Mouse (Mus musculus) layer of hippocampus, postnatal 10 days (tissue): Measurements from ENCODE around the gene Chrna7. TPM values are rescaled to one million over a fixed set of nuclear protein-coding genes. Genes with fewer than 3 reads are reported as not detected.

ENCODE experiments used
- DNase-seq, 2 experiments: peaks; one replicate each; pipeline ENCODE4 v3.0.0; 2021; ENCODE audit warnings: low spot score in 2 of 2
- long read RNA-seq: library from polyadenylated mRNA; stranded (forward); transcript quantifications from one replicate; pipeline ENCODE4 v2.0.0, GENCODE M21; 2023
- total RNA-seq, 2 experiments: library from RNA; stranded (reverse); gene quantifications; 2 replicates each; pipeline ENCODE4 v1.2.3; 2021

Chrna7 gene
- 10 to 100 TPM; 43.2 to 45.9 TPM for total RNA-seq
- long read RNA-seq, partial matches to known transcripts = 3 of 11 reads
- long read RNA-seq, other reads (novel, unspliced or antisense) = 4 of 11 reads

DNA sequence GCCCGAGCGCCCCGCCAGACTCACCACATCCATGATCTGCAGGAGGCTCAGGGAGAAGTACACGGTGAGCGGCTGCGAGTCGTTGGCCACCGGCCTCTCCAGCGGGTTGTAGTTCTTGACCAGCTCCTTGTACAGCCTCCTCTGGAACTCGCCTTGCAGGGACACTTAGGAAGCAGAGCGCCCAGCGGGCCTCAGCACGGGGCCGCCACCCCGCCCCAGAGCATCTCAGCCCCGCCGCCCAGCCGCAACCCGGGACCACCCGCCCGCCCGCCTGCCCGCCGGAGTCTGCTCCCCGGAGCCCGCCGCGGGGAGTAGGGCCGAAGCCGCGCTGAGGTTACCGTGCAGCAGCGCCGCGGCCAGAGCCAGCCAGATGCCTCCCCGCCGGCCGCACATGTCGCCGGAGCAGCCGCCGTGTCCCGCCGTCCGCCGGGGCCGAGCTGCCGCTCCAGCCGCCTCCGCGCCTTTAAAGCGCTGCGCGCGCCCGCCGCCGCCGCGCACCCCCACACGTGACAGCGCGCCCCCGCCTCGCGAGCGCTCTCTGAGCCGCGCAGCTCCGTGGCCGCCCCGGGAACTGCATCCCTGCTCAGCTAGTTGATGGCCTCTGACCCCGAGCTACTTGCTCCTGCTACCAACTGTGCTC lies at the start of gene Chrna7:
Gene Chrna7, minus strand, starts transcription at position 486 of the 640 bp plus-strand sequence.
- peak; percentile 84 to 90 for DNase-seq

DNA sequence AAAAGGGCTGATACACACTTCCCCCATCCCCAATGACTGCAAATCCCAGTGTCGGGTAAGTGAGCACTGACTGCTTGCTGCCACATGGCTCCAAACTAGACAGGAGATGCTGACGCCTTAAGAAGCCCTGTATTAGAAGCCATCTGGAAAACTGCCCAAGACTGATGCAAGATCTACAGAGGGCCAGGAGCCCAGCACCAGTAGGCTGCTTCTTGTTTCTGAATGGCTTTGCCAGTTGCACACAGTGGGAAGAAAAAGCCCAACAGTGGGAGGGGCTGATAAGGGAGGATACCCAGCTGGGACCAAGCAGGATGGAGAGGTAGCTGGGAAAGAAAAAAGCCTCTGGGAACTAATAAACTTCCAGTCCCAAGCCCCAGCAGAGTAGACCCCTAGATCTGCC lies 37.0 kb upstream of the Chrna7 start:
- DNase-seq = no peak

DNA sequence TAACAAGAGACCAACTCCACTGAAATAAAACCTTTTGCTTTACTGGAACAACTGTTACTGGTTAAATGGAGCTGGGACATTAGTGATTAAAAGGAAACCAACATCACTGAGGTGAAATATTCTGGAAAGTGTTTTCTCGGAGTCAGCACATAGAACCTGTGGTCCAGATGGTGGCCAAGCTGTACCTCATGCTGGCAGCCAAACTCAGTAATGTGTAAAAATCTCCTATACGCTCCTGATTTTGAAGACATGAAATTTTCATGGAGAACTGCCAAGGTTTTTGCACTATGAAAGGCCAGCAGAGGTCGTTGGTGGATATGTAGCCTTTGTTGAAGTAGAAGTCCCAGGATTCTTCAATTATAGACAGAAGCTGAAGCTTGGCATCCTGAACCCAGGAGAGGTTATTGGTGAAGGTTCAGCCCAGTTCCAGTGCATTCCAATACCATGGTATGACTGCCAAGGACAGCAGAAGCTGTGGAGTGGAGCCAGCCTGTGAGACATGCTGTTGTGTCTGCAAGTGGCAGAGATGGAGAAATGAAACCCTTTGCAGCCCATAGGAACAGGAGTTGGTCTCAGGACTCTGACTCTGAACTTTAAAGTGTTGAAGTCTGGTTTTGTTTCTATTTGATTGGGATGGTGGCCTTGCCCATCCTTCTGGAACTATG lies 25.6 kb upstream of the Chrna7 start:
- DNase-seq = peak; percentile 22 to 38

DNA sequence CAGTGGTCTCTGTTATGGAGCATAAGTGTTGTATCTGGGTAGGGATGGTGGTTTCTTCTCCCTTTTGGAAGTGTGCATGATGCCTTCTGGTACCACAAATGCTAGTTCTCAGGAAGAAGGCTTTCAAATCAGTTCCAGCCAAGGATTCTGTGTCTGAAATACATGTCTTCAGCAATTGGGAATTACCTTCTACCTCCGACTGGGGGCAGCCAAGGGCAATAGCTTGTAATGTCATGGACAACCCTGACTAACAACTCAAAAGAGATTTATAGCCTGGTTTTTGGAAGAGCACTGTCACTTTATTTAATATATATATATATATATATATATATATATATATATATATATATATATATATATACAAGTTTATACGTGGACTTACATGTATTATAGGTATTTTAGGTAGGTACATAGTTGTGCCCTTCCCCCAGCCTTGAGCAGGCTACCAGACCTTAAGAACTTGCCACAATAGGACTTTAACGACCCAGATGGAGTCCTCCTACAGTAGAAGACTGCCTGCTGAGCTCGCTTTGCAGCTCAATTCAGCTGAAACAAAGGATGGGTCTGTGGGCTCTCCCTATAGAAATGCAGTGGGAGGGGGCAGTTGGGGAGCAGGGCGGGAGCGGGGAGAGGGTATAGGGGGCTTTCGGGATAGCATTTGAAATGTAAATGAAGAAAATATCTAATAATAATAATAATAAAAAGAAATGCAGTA lies 12.9 kb upstream of the Chrna7 start:
- DNase-seq = no peak

DNA sequence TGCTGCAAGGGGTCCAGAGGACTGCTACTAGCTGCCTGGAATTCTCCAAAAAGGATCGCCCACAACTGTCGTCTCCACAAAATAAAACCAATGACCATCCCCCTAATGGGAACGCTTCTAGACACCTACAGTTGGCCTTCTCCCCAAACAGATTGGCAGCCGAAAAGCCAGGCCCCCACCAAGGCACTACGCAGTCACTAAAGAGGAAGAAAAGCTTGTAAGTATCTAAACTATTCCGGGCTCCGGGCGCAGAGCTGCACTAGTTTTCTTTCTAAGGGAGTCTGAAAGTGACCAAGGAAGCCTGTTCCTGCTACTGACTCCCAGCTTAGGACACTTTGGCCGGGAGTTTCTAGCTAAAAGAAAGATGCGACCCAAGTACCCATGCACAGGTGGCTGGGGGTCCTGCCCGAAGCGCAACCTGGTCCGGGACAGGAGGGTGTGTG lies 707 bp downstream of the Chrna7 start:
- DNase-seq = peak in 1 of 2 experiments; percentile 34

DNA sequence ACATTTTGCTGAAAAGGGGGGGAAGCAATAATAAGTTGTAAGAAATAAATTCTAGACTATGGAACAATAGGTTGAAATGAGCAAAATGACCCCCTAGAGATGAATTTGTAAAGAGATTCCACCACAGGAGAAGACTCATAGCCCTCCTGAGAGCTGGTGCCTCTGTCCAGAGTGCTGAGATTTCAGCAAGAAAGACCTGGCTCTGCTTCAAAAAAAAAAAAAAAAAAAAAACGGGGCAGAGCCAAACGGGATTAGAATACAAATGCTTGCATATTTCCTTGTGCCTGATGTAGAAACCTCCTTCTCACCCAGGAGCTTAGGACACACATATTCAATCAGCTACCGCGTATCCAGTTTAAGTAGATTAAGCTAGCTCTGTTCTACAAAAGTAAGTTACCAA lies 2.9 kb downstream of the Chrna7 start:
- DNase-seq = no peak

DNA sequence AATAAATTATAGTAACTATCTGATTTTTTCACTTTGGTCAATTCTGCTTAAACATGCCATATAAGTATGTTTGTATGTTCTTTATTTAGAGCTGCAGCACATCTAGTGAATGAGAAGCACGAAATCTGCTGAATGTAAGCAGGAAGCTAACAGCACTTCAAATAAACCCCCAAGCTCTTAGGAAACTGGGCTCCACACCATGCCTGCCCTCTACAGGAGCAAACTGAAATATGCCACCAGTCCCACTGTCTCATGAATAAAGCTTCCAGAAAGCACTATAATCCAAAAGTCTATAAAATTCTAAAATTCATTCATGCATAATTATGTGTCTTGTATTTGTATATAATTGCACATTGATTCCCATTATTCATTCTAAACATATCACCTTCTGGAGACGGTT lies 5.2 kb downstream of the Chrna7 start:
- DNase-seq = no peak

DNA sequence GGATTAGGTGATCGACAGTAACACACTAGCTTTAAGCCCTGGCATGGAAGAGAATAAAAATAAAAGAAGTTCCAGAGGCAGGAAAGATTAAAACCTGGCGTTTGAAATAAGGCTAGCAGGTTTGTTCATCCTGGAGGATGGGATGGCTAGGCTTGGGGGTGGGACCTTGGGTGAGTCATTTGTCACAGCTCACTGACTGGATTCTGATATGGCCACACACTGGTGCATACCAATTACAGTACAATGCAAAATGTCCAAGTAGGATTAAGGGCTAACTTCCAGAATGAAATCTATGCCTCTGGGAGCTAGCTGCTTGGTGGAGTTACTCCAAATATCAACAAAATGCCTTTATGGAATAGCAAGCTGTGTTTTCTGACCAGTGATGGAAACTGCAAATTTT lies 16.8 kb downstream of the Chrna7 start:
- no peak for DNase-seq

DNA sequence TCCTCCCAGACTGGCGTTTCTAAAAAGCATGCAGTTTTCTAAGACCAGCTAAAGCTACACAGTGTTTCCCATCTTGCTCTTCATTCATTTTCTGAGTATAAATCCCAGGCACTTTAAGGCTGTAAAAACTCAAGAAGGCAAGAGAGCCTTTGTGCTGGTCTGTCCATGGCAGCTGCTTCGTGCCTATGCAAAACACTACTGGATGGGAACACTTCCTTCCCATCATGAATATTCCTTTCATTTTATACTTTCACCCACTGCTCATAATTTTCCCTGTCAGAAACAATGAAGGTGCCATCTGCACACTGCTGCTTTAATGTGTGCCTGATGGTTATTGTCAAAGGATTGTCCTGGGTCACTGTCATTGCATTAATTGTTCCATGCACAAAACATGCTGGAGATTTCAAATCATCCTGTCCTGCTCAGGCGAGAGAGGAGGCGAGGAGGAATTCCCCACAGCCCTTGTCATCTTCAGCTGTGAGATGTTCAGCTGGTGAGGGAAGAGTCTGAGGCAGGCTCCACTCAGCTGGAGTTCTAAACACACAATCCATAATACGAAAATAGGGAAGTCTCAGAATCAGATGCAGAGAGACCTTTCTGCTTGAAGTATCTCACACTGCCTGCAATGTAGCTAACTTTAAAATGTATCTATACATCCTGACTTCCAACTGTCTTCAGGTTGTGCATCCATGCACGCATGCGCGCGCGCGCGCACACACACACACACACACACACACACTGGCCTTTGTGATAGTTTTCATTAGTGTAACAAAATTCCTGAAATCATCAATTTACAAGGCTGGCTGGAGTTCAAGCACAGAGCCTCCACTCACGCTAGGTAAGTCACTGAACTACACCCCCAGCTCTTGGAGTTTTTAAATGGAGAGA lies 22.5 kb downstream of the Chrna7 start:
- no peak for DNase-seq

DNA sequence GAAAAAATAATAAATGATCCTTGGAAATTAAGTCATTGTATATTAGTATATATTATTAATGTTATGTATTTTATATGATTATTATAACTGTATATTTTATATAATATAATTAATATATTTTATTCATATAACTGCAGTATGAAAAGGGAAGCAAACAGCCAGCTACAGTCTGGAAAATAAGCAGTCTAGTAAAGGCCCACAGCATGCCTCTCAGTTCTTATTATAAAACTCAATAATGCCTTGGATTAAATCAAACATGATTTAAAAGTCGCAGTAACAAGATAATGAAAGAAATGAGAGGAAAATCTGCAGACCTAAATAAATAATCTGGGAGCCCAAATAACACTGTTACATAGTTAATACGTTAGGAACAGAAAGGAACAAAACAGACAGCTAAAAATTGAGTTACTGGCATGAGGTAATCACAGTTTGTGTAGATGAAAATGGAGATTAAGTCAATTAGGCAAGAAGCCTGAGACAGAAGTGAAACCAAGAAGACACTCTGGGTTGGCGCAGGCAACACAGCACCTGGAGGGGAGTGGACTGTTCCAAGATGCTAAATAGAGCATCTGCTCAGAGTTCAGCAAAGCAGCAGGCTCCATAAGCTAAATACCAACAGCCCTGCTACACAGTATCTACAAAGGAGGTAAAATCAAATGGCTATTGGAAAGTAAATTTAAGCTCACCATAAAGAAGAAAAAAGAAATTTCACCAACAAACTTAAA lies 42.1 kb downstream of the Chrna7 start:
- no peak for DNase-seq

DNA sequence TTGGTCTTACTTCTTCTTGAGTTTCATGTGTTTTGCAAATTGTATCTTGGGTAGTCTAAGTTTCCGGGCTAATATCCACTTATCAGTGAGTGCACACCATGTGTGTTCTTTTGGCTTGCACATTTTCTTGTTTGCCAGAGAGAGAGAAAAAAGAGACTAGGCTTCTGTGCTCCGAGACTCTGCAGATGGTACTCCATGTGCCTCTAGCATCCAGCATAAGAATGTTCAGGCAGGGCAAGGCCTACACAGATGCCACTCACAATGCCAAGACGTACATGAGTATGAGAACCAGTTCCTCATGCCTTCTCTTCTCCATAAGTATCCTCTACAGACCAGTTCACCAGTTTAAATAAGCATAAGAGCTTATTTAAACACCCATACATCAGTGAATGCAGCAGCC lies 47.8 kb downstream of the Chrna7 start:
- DNase-seq = no peak

DNA sequence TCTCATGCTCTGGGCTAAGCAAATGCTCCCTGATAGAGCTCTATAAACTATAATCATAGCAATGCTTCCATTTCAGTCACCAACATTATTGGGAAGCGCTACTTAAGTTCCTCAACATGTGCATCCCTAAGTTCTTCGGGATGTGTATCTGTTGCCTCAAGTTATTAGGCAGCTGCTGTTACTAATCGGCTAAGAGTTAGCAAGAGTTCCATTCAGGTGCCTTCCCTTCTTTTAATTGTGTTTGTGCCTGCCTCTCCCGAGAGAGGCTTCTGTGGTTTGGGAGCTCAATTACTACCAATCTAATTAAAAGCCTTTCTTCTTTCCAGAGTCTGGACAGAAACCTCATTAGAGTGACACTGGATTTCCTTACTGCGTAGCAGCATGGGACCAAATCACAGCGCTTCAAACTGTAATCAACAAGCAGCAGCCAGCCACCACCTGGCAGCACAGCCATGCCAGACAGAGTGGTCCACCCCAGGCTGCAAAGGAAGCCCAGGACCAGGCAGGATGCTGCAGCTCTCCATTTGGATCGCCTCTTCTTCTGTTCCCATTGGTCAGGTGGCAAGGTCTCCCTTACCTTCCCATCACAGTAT lies 50.0 kb downstream of the Chrna7 start:
- DNase-seq = peak in 1 of 2 experiments; percentile 29

DNA sequence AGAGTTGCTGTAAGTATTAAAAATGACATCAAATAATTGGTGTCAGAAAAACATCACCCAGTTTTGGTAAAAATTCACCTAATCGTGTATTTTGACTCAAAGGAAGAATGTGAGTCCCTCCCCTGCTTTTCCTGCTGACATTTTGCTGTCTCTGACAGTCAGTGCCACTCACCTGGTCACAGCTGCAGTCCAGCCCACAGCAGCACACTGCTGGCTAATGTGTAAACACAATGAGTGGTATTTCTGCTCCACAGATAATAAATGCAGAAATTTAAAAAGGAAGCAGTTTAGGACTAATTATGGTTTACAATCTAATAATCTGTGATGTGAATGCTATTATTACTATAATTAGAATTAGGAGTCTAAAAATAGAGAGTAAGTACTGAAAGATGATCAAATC lies 59.1 kb downstream of the Chrna7 start:
- DNase-seq = no peak

DNA sequence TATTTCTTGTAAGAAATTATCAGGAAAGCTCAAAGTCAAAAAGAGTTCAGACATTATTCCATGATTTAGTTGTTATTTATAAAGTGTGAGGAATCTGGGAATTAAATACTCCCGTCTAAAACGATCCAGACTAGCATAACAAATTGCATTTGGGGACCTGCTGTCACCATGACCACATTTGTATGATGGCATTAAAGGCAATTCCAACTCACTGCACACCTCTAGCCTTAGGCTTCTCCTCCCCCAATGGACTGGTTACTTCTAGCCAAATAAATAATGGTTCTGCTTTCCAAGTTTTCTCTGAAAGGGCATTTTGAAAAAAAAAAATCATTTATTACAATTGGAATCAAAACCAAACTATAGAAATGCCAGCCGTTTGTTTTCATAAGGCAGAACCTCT lies 63.6 kb downstream of the Chrna7 start:
- no peak for DNase-seq

DNA sequence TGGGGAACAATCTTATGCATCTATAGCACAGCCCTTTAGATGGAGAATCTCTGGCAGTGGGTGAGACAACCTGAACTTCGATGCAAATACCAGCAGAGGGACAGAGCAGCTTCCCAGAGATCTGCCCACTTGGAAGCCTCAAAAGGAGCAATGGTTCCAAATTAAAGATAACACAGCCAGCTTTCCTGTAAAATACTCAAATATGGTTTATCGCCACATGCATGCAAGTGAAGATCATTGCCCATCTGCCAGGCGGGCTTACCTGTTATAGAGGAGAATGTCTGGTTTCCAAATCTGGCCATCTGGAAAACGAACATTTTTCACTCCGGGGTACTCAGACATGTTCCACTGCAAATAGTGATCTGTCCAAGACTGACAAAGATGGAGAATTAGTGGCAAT lies 64.0 kb downstream of the Chrna7 start:
- DNase-seq = no peak

DNA sequence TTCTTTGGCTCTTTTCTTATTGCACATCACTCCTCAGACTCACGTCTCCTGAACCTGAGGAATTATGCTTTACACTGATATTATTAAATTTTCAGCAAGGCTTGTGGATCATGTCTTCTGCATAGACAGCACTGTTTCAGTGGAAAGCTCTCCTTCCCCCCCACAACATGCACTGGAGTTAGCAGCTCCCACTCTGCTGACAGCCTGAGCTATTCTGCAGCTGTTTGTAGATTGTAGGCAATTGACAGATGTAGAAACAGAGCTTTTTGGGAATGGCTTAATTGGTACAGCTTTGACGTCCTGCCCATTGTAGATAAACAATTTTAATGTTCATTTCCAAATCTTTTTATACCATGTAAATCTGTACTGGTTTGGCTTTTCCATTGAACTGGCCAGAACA lies 89.8 kb downstream of the Chrna7 start:
- no peak for DNase-seq

DNA sequence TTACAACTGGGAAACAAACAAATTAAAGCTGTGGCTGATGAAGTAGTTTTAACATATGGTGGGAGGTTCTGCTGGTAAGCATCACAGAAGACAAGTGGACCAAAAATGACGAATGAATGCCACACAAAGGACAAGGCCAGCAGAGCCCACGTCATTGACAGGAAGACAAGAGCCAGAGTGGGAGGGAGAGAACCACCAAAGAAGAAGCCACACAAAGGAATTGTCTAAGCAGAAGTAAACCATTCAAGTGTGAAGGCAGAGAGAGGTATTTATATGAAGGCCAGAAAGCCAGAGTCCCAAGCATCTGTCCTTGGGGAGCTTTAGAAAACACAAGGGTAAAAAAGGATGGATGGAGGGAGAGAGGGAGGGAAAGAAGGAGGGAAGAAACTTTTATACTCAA lies 98.7 kb downstream of the Chrna7 start:
- DNase-seq = no peak

DNA sequence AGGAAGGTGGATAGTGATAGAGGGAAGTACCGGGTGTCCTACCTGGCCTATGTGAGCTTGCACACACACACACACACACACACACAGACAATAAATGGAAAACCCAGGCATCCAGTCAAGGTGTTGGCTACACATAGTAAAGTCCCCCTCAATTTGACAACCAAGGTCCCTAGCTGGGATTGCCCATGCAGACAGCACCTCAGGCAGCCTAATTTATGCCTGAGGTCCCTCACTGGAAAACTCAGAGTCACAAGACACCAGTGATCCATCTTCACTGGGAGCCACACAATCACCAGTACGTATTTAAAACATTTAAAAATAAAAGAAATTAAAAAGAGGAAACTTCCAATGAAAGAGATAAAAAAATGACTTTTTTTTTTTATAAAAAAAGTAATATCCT lies 99.1 kb downstream of the Chrna7 start:
- no peak for DNase-seq

DNA sequence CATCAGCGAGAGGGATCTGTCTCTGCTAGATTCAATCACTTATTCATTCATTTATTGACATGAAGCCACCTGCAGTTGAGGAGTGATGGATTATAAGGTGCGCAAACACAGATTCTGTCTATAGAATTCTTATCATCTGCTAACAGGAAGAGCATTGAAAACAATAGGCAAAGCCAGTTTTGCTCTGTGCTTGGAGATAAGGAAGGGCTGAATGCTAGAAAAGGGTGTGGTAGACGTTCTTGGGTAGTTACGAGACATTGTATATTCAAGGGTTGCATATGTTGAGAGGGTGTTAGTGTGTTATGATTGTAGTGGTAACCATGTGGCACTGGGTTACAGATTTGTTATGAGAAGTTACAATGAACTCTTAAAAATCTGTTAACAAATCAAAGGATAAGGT lies 103.0 kb downstream of the Chrna7 start:
- no peak for DNase-seq

DNA sequence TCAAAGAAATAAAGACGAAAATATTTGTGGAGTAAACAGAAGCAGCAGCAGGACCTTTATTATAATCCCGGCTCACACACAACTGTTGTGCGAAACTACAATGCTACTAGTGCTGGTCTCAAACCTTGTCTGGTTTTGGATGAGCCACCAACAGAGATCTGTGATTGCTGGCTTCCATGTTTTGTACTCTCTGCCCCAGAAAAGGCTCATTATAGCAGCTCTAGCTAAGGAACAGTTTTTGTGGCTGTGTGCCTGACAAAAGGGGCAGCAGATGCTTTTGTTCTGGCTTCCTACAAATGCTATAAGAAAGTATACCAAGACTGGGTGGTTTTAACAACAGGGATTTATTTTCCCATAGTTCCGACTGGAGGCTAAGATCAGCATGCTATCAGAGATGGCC lies 126.4 kb downstream of the Chrna7 start:
- DNase-seq = no peak
